Mouse (Mus musculus) testis, adult 2 months (tissue): Measurements from ENCODE around the gene H2-M3.

Experiments used
- CTCF ChIP-seq: fragments of 200-500 bp; IDR thresholded peaks from 2 replicates; pipeline ENCODE4 v1.5.1; 2012; ENCODE audit warnings: low read depth, mild to moderate bottlenecking, inconsistent platforms, low read length, moderate library complexity; ENCODE audit not compliant: control insufficient read depth, insufficient read depth, insufficient replicate concordance
- POLR2A ChIP-seq: fragments of 200-500 bp; IDR thresholded peaks from 2 replicates; pipeline ENCODE4 v1.6.1; 2012; ENCODE audit warnings: low read depth, mild to moderate bottlenecking, inconsistent platforms, low read length, moderate library complexity; ENCODE audit not compliant: control insufficient read depth

DNA sequence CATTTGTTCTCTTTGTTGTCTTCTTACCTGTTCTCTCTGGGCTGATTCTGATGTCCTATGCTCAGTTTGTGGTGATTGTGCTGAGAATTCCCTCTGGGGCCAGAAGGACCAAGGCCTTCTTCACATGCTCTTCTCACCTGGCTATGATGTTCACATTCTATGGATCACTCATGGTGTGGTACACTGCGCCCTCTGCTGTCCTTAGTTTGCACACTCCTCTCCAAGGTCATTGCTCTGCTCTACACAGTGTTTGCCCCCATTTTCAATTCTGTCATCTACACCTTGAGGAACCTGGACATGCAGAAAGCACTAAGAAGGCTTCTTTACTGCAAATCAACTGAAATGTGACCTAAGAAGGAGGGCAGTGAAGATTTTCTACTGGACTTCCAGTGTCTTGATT, 19.5 kb upstream of the H2-M3 start:
- TF ChIP-seq CTCF (no peak), POLR2A (no peak)
